Mouse (Mus musculus): ENCODE measurements around the gene Slc27a3.

Slc27a3 gene

DNA sequence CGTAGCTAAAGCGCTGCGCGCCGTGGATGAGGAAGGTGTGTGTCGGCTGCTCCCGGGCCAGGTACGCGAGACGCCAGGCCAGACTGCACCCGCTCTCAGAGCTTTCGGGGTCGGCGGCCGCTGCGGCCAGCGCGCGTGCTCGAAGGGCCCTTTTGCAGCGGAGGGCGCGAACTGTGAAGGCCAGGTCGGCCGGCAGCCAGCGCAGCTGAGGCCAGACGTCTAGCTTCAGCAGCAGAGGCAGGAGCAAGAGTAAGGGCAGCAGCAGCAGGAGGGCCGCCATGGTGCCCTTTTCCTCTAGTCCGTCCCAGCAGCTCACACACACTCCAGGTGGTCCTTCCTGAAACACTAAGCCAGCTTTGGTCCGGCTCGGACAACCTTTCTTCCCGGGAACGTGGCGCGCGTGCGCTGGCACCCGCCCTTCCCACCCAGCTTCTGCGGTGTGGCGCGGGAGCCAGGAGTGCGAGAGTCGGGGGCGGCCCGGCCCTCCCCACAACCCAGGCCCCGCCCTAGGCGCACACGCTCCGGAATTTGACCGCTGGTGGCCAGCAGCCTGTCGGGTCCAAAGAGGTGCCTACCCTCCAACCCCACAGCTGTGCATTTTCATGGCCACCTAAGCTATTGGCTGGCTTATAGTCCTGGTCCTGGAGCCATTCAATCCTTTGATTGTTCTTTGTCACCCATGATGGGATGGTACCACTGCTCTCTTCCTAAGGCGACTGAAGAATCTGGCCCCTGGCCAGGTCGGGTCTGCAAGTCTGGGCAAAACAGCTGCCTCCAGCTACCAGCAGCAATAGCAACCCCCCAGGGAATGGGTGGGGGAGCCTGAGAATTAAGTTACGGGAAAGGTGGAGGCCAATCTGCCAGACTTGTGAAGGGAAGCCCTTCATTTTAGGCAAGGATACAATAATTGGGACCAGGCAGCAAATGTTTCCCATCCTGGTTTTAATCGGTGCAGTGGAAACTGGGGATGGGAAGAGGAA, at the start of gene Slc27a3:
TSS of gene Slc27a3 (minus strand) at position 428 of the 980 bp plus-strand sequence.
- peak; percentile 42 to 70 for DNase-seq

- DNase-seq = no peak
Observed at GRCm38 (mm10) chr3:90437131-90437530, 47.4 kb upstream of the Slc27a3 start.

DNA sequence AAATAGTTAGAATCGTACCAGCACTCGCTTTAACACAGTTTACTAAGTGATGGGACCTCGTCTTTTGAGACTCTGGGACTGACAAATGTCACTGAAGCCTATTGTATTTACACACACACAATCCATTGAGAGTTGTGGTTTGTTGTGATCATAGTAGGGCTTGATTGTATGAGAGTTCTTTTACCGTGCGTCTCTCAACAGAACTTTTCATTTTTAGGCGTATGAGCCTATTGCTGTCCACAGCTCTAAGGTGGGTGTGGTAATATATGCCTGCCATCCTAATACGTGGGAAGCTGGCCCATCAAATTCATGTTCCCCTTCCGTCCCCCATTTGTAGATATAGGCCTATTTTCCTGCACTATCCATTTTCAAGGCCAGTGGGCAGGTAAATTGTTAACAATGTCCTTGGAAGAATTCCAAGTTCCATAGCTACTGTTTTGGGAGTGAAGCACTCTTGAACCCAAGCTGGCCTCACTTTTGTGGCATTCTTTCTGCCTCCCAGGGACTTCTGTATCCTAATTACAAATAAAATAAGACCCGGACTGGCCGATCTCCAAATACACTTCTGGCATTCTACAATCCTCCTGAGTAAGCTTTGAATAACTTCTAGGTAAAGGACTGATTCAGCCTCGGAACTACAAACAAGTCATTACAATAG, 44.5 kb upstream of the Slc27a3 start:
- DNase-seq = peak; percentile 49 to 80

DNA sequence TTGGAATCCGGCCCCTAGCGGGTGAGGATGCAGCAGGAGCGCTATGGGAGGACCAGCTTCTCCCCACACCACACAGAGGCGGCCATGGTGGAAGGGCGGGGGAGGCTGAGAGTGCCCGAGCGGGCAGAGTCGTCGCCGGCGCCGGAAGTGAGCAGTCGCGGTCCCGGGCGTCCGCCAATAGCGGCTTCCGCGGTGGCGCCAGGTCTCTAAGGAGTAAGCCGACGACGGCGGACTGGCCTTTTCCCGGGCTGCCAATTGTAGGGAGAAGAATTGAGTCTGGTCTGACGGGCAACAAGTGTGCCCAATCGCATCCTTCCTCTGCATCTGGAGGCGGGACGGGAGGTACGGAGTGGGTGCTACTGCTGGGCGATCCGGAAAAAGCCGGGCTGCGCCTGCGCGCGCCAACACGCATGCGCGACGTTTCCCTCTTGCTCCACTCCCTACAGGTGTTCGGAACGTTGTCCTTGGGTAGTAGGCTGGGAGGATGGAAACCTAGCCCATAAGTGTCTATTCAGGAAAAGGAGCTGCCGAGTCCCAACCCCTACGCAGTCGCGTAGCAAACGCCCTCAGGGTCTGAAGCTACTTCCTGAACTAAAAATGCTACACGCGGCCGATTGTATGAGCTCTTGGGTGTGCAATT, 43.8 kb upstream of the Slc27a3 start, which contains the start of gene Ints3:
TSS of gene Ints3 (minus strand) at position 242 of the 640 bp plus-strand sequence.
- peak; percentile 99 to 100 for DNase-seq

DNA sequence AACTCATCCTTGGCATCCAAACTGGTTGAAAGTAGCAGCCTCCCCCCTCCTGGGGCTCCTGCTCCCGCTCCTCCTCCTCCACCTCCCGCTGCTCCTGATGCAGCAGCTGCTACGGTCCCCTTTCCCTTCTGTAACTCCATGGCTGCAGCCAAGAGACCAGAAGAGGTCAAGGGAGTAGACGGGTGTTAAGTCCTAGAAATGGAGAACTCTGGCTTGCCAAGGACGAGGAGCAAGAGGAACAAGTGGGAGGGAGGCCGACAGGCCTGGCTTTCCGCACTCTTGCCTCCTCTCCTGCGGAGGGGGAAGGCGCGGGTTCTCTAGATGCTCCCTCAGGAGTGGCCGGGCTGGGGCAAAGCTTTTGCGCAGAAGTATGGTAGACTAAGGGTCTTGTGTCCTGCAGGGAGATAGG, 43.1 kb upstream of the Slc27a3 start:
- peak; percentile 40 to 62 for DNase-seq

DNA sequence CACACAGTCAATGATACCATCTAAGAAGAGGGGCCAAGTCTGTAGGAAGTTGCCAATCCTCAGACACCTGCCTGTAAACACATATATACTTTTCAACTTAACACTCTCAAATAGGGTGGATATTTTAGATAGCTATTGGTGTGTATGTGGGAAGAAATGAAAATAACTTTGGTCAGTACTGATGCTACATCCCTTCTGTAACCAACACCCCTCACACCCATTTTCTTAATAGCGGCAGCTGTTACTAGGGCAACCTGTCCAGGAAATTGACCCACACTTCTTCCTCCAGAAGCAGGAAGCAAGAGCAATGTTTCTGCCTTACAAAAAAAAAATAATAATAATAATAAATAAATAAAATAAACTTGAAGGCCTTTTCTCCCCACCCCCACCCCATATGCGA, 42.6 kb upstream of the Slc27a3 start:
- DNase-seq = no peak

DNA sequence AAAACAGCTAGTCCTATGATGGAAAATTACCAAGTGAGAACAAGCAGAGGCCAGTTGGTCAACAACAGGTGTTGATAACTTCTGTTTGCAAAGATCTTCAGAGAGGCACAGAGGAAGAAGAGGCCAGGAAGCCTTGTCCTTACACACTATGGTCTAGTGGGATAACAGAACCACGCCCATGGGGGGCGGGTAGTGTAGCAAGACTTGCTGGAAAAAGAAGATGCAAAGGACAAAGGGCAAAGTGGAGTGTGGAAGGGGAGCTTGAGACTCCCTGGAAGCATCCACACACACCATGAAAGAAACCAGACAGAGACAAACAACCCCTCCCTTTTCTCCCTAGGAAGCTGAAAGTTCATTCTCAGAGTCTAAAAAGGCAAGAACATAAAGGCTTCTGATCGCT, 39.8 kb upstream of the Slc27a3 start:
- peak; percentile 56 to 58 for DNase-seq

GRCm38 (mm10) chr3:90428186-90428585, 38.4 kb upstream of the Slc27a3 start:
- DNase-seq = no peak

- DNase-seq = peak; percentile 18 to 78
Observed at GRCm38 (mm10) chr3:90427574-90427973, 37.8 kb upstream of the Slc27a3 start.

GRCm38 (mm10) chr3:90425499-90425898, 35.8 kb upstream of the Slc27a3 start:
- DNase-seq = no peak

DNA sequence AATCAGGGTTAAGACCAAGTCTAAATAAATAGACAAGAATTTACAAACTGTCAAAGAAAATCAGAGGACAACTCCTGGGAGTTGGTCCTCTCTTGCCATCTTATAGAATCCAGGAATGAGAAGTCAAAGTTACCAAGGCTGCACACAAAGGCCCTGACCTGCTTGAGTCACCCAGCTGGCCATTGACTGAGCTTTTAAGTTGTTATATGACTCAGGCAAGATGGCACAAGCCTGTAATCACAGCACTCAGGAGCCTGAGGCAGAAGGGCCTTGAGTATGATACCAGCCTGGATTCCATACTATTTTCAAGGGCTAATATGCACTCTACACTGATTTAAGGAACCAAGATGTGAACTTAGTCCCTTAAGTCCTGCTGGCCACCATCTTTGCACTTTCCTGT, 33.8 kb upstream of the Slc27a3 start:
- no peak for DNase-seq

DNA sequence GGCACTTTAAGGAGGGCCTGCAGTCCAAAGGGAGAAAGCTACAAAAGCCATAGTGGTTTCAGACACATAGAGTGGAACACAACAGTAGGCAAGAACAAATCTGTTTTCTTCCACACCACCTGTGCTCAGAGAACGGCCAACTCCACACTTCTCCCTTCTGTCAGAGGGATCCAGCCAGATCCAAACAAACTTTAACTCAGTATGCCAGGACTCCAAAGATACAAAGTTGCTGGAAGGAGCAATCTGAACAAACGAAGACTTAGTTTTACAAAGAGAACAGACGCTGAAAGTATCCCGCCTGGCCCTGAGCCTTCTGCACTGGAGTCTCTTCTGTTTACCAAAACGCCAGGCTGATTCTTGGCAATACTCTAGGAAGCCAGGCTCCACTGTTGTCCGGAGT, 31.0 kb upstream of the Slc27a3 start:
- DNase-seq = no peak

DNA sequence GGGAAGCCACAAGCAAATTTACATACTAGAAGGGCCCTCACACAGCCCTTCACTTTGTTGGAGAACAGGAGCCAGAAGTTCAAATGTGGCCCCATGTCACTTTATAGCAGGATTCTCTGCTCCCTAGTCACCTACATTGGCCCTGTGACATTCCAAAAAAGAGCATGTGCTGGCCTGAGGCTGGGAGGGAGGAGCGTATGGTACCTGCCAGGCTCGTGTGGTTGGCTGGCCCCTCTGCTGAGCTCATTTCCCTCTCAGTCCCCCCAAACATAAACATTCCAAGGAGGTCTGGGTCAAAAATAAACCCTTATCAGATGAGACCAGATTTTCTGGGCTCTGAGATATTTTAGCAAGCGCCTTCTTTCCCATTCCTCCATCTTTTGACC, 23.3 kb upstream of the Slc27a3 start:
- DNase-seq = no peak

DNA sequence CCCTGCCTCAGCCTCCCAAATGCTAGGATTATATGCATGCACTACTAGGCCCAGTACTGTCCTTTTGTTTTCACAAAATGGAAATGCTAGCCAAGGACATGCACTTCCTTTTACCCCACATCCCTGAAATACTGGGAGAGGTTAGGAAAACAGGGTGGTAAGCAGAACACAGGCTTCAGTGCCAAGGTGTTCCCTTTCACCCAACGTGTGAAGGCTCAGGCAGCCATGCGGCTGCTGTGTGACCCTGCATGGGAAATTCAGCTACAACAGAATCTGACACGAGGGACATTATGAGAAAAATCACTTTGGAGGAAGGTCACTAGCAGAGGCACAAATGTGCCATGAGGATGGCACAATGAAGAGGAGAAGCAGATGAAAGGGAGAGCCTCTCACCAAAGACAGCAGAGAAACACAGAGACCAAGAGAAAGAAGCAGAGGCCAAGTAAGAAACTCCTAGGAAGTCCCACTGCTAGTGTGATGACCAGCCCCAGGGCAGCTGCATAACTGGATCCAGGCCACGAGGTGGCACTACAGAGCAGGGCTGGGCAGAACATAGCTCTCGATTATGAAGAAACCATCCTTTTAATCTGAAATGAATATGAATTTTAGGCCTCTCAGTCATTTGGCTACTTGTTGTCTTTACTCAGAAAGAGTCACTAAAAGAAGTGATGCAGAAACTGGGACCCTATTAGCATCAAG, 22.7 kb upstream of the Slc27a3 start:
- DNase-seq = peak; percentile 61 to 88

DNA sequence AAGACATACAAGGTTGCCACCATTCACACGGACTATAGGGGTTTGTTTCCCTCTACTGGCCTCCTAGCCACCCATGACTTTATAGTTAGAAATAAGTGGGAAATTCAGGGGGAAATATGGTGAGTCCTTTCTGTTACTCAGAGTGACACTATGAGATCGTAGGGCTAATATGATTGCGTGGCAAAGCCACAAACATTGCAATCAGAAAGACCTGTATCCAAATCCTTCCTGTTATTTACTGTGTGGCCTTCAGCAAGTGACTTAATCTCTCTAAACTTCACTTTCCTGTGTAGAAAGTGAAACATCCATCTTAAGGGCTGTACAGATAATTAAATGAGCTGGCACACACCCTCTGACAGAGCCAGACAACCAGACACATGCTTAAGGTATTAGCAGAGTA, 19.0 kb upstream of the Slc27a3 start:
- no peak for DNase-seq

- no peak for DNase-seq
Observed at GRCm38 (mm10) chr3:90406414-90406813, 16.7 kb upstream of the Slc27a3 start.

GRCm38 (mm10) chr3:90404609-90405008, 14.9 kb upstream of the Slc27a3 start:
- DNase-seq = no peak

DNA sequence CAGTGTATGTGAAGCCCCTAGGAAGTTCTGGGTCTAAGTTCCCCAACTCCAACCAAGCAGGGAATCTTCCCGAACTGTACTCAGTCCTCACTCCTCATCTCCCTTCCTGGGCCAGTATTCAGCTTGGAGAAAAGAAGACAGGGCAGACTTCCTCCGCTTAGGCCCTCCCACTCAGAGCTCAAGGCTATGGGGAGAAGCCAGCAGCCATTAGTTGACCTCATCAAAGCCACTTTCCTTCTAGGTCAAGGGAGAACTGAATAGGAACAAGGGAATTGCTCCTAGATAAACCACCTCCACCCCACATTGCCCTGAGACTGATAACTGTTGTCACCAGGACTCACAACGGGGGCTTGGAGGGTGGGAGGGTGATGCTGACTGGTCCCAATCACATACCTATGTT, 14.4 kb upstream of the Slc27a3 start:
- DNase-seq = no peak

GRCm38 (mm10) chr3:90400993-90401392, 11.3 kb upstream of the Slc27a3 start:
- DNase-seq = no peak

DNA sequence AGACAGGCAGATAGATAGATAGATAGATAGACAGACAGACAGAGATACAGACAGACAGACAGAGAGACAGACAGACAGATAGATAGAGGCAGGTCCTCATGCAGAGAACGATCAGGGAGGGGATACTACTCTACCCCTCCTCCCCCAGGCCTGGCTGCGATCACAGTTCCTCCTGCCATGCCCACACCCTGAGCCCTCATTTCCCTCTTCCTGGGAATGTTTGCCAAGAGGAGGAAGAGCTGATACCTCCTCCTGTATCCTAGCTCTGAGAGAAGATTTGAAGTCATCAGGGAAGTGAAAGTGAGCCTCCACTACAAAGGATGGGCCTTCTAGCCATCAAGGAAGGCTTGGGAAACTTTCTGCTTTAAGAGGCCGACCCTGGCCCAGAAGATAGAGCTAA, 5.9 kb upstream of the Slc27a3 start:
- no peak for DNase-seq

GRCm38 (mm10) chr3:90392661-90393060, 2.9 kb upstream of the Slc27a3 start:
- no peak for DNase-seq

DNA sequence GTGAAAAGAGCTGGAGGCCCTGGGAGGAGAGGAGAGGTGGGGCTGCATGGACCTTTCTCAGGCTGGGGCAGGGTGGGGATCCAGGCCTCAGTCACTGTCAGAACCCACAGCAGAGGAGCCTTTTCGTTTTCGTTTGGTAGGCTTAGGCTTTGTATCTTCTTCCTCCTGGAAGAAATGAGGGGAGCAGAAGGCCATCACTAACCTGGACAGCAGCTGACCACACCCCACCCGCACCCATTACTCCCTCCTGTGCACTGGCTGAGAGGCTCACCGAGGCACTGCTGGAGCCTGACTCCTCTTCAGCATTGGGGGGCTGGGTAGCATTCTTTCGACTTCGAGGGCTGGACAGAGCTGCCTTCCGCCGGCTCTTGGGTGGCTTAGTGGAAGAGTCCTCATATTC, 2.2 kb upstream of the Slc27a3 start:
- no peak for DNase-seq

DNA sequence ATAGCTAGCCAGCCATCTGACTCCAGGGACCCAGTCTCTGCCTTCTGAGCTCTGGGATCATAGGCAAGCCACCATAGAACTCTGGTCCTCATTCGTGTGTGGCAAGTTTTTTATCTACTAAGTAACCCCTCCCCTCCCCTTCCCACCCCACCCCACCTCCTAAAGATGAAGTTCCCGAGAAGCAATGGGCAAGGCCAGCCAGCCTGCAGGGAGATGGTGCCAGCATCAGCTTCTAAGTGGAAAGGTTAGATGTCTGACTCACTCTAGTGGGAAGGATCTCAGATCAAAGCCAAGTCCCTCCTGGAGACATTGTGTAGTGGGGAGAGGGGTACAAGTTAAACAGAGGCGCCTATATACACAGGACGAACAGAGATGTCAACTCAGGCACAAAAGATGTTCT, 1.3 kb upstream of the Slc27a3 start:
- DNase-seq = no peak
